ENCODE assay signal across 35 mouse cellular contexts in the genomic region with DNA sequence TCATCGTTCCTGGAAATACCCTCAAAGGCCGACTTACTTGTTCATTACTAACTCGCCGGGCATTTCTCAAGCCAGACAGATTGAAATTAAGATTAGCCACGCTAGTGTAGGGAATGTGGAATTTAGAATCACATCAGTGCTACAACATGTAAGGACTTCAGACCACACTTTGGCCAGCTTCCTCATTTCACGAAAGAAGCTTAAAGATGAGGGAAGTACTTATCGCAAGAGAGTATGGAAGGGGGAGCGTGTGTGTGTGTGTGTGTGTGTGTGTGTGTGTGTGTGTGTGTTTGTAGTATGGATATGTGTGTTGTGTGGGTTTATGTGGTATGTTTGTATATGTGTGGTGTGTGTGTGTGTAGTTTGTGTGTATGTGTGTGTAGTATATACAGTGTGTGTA.
DNase-seq lines count a peak whose midpoint lies in the region; ATAC-seq lines count a peak whose summit lies in the region.
"Had no signal": no experiment of that assay in that cellular context is flagged by ENCODE, and none has a peak within 500 bp of the region (broad histone marks: within the 10 kb centered on the region; RNA-seq: fewer than 3 reads in every experiment).

No protein-coding gene starts in this region.

- no peak overlapping the region for H3K4me2 ChIP-seq in embryonic facial prominence, embryonic 12.5 days (replicated peaks)
- H3K4me2 ChIP-seq: embryonic facial prominence, embryonic 15.5 days; forebrain, embryonic 12.5 days; heart, embryonic 12.5 days; hindbrain, embryonic 14.5 days; limb, embryonic 12.5 days; liver, embryonic 11.5 days; midbrain, embryonic 13.5 days had no signal

- no peaks in the 10 kb centered on the region for H3K36me3 ChIP-seq in embryonic facial prominence, embryonic 12.5 days
- H3K36me3 ChIP-seq in embryonic facial prominence, embryonic 10.5 days (replicated peaks) = no peaks in the 10 kb centered on the region
- H3K36me3 ChIP-seq: embryonic facial prominence, embryonic 15.5 days; forebrain, embryonic 12.5 days; G1E; heart, embryonic 12.5 days; limb, embryonic 12.5 days; midbrain, embryonic 13.5 days had no signal

- H3K9me3 ChIP-seq in embryonic facial prominence, embryonic 12.5 days = no peaks in the 10 kb centered on the region
- H3K9me3 ChIP-seq in embryonic facial prominence, embryonic 10.5 days = no peaks in the 10 kb centered on the region
- H3K9me3 ChIP-seq: embryonic facial prominence, embryonic 15.5 days; forebrain, embryonic 12.5 days; limb, embryonic 12.5 days; midbrain, embryonic 13.5 days had no signal

- peaks cover 9% of the 10 kb centered on the region; the same call in 1 of the 2 replicates for H3K4me1 ChIP-seq in embryonic facial prominence, embryonic 12.5 days
- H3K4me1 ChIP-seq in embryonic facial prominence, embryonic 10.5 days = peaks cover 21% of the 10 kb centered on the region
- H3K4me1 ChIP-seq: forebrain, embryonic 12.5 days; heart, embryonic 12.5 days; midbrain, embryonic 13.5 days had no signal

- WGBS in embryonic facial prominence, embryonic 12.5 days = 87% methylated on average over 8 of the region's 8 CpGs
- 89% methylated on average over 8 of the region's 8 CpGs for WGBS in embryonic facial prominence, embryonic 10.5 days

- H3K9ac ChIP-seq in embryonic facial prominence, embryonic 12.5 days = no peak overlapping the region
- H3K9ac ChIP-seq: embryonic facial prominence, embryonic 15.5 days; forebrain, embryonic 12.5 days; forebrain, postnatal 0 days; heart, embryonic 12.5 days; hindbrain, embryonic 14.5 days; limb, embryonic 12.5 days; liver, postnatal 0 days; midbrain, embryonic 13.5 days had no signal

- no peaks in the 10 kb centered on the region for H3K27me3 ChIP-seq in embryonic facial prominence, embryonic 12.5 days
- H3K27me3 ChIP-seq in embryonic facial prominence, embryonic 10.5 days (replicated peaks; ENCODE audit: low read depth, poor library complexity, severe bottlenecking) = no peaks in the 10 kb centered on the region
- H3K27me3 ChIP-seq: embryonic facial prominence, embryonic 15.5 days; forebrain, embryonic 12.5 days; midbrain, embryonic 13.5 days had no signal

- H3K4me3 ChIP-seq in embryonic facial prominence, embryonic 12.5 days = no peak overlapping the region
- no peak overlapping the region for H3K4me3 ChIP-seq in embryonic facial prominence, embryonic 10.5 days
- H3K4me3 ChIP-seq: embryonic facial prominence, embryonic 15.5 days; forebrain, embryonic 12.5 days; heart, embryonic 12.5 days; limb, embryonic 12.5 days; midbrain, embryonic 13.5 days had no signal

- H3K27ac ChIP-seq in embryonic facial prominence, embryonic 12.5 days = no peak overlapping the region
- no peak overlapping the region for H3K27ac ChIP-seq in embryonic facial prominence, embryonic 10.5 days (replicated peaks)
- H3K27ac ChIP-seq: embryonic facial prominence, embryonic 15.5 days; forebrain, embryonic 12.5 days; hindbrain, embryonic 14.5 days; limb, embryonic 12.5 days; midbrain, embryonic 13.5 days; stomach, postnatal 0 days had no signal

- no peak for DNase-seq in embryonic facial prominence, embryonic 10.5 days (ENCODE audit: low spot score)
- DNase-seq in 416B (ENCODE audit: low read depth) = peak; percentile 63
- no peak for DNase-seq in adrenal gland, adult (ENCODE audit: inconsistent age in 2 of 2, low spot score in 1 of 2)
- no peak for DNase-seq in spleen, adult 12 weeks (ENCODE audit: low spot score)
- DNase-seq in cerebellum, postnatal 4 days (ENCODE audit: low spot score in 2 of 2) = no peak
- DNase-seq: adrenal gland, adult 2 months; adrenal gland, postnatal 36 days; cerebellum, adult 8-10 months; cerebellum, postnatal 36 days; forebrain, postnatal 0 days; gastrocnemius, postnatal 10 days; heart, adult 18-20 months; heart, postnatal 4 days; kidney, adult 9 months; kidney, postnatal 10 days; liver, postnatal 0 days; lung, postnatal 10 days; retina, postnatal 1 day; right cerebral cortex, postnatal 25 days; spleen, adult 18-20 months; thymus, adult 18-20 months; thymus, postnatal 25 days had no signal

- 0 out of 2 replicates have a peak, but pooled peaks have one; percentile 35 for ATAC-seq in embryonic facial prominence, embryonic 12.5 days (ENCODE audit: insufficient number of reproducible peaks, insufficient read depth, low FRiP score, low TSS enrichment)
- ATAC-seq in granulocyte monocyte progenitor cell, adult 5-6 weeks (replicated peaks; ENCODE audit: poor library complexity, severe bottlenecking) = peak; percentile 95
- peak; percentile 72 for ATAC-seq in monocyte, adult 5-6 weeks (replicated peaks; ENCODE audit: insufficient number of reproducible peaks, low FRiP score, low TSS enrichment, poor library complexity, severe bottlenecking)
- ATAC-seq: forebrain, postnatal 0 days; intestine, postnatal 0 days; liver, postnatal 0 days; midbrain, embryonic 13.5 days had no signal

Comparison
In these comparisons a context has a peak if more than half of its experiments do, and no peak if none do; other contexts are left out.
1. ATAC-seq: peak in every context shown above with its lines; median percentile 95 in granulocyte monocyte progenitor cell, adult 5-6 weeks; 72 in monocyte, adult 5-6 weeks; 35 in embryonic facial prominence, embryonic 12.5 days.